Mouse (Mus musculus) CH12.LX (cell line): ENCODE results near the gene Dnah12.

Experiments
- CTCF ChIP-seq, 2 experiments: IDR thresholded peaks in 1 of 2; conservative IDR thresholded peaks in 1 of 2; 2 replicates each; pipeline ENCODE4 v1.5.1; 2011 to 2012; ENCODE audit warnings: low read depth in 2 of 2, low read length in 2 of 2, improper control_type of control experiment in 1 of 2, inconsistent platforms in 1 of 2, mild to moderate bottlenecking in 1 of 2, moderate library complexity in 1 of 2
- HCFC1 ChIP-seq: IDR thresholded peaks from 2 replicates; pipeline ENCODE4 v1.6.1; 2012; ENCODE audit warnings: low read depth, mild to moderate bottlenecking, inconsistent platforms, low read length, improper control_type of control experiment
- MAX ChIP-seq: IDR thresholded peaks from 2 replicates; pipeline ENCODE4 v1.6.1; 2011; ENCODE audit warnings: low read length, improper control_type of control experiment
- NELFE ChIP-seq: IDR thresholded peaks from 2 replicates; pipeline ENCODE4 v1.6.1; 2011; ENCODE audit warnings: low read depth, low read length, improper control_type of control experiment
- POLR2A ChIP-seq: IDR thresholded peaks from 2 replicates; pipeline ENCODE4 v1.6.1; 2011; ENCODE audit warnings: low read depth, mild to moderate bottlenecking, improper control_type of control experiment, low read length
- SMC3 ChIP-seq: IDR thresholded peaks from 2 replicates; pipeline ENCODE4 v1.6.1; 2011; ENCODE audit warnings: low read depth, low read length, improper control_type of control experiment
- USF1 ChIP-seq: IDR thresholded peaks from 2 replicates; pipeline ENCODE4 v1.6.1; 2014; ENCODE audit warnings: low read depth, mild to moderate bottlenecking, inconsistent platforms, low read length, improper control_type of control experiment
- ZC3H11A ChIP-seq: IDR thresholded peaks from 2 replicates; pipeline ENCODE4 v1.6.1; 2012; ENCODE audit warnings: low read depth, mild to moderate bottlenecking, inconsistent platforms, low read length, improper control_type of control experiment

DNA sequence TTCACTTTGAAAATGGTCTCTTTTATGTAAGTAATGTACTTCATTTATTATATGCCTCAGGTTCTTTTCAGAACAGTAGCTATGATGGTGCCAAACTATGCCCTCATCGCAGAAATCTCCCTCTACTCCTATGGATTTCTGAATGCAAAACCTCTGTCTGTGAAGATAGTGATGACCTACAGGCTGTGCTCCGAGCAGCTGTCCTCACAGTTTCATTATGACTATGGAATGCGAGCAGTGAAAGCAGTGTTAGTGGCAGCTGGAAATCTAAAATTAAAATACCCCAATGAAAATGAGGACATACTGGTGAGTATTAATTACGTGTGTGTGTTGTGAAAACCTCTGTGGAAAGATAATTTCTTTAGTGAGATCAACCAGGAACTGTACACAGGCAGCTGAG is 80.5 kb downstream of the Dnah12 start:
- TF ChIP-seq USF1: no peak
- TF ChIP-seq POLR2A: no peak
- no peak for TF ChIP-seq MAX
- TF ChIP-seq SMC3: no peak
- TF ChIP-seq CTCF (conservative IDR thresholded peaks at IDR 0.05 in 1 of 2, IDR thresholded peaks at IDR 0.05 in 1 of 2; ENCODE audit: low read depth in 2 of 2, low read length in 2 of 2): no peak
- TF ChIP-seq ZC3H11A: no peak
- no peak for TF ChIP-seq HCFC1
- TF ChIP-seq NELFE: no peak
